9 mouse cellular contexts compared by ENCODE assay signal in the genomic region with DNA sequence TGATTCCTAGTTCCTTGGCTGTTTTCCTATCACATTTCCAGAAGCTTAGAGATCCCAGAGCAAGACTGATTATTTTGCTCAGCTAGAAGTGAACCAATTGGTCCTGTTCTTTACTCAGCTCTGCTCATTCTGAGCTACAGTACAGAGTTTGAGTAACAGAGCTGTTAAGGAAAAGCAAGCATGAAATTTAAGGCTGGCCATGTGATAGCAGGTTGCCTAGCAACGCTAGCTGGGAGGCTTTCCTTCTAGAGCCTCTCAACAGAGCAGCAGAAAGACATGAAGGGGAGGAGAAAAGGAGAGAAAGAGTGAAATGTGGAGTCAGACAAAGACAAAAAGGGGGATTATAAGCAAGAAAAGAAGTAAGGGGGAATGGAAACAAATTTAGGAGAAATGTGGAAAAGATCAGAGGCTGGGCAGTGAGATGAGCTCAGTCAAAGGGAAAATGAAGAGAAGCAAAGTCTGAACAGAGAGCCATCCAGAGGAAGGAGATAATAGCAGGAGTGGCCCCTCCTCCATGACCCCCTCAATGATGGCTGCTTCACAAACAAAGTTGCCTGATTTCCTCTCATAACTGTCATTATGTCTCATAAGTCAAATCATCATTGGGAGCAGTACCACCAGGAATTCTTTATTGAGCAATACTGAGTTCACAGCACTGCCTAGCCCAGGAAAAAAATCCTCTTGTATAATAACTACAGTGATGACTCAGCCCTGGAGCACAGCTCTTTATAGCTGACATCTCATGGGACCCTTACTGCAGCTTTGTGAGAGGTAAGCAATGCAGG. TPM values are rescaled to one million over a fixed set of nuclear protein-coding genes. Genes with fewer than 3 reads are reported as not detected.
DNase-seq lines count a peak whose midpoint lies in the region; ATAC-seq and TF ChIP-seq lines count a peak whose summit lies in the region.
"Had no signal": no experiment of that assay in that cellular context is flagged by ENCODE, and none has a peak within 500 bp of the region (broad histone marks: within the 10 kb centered on the region; RNA-seq: fewer than 3 reads in every experiment).

No protein-coding gene starts in this region.

- no peak overlapping the region for H3K4me3 ChIP-seq in cortical plate, adult 2 months (ENCODE audit: insufficient read depth, low read length)
- H3K4me3 ChIP-seq in forebrain, embryonic 12.5 days (replicated peaks) = no peak overlapping the region
- H3K4me3 ChIP-seq in intestine, embryonic 16.5 days (ENCODE audit: low read length) = no peak overlapping the region
- H3K4me3 ChIP-seq: limb, embryonic 13.5 days had no signal

- H3K9me3 ChIP-seq in forebrain, embryonic 12.5 days = no peaks in the 10 kb centered on the region
- H3K9me3 ChIP-seq in intestine, embryonic 16.5 days (ENCODE audit: control insufficient read depth, low read length) = no peaks in the 10 kb centered on the region
- H3K9me3 ChIP-seq: limb, embryonic 13.5 days had no signal

- no peaks in the 10 kb centered on the region for H3K4me1 ChIP-seq in cortical plate, adult 2 months (ENCODE audit: control insufficient read depth, insufficient read depth, low read length)
- 0 out of 2 replicates have a peak, but pooled peaks cover 5% of the 10 kb centered on the region for H3K4me1 ChIP-seq in forebrain, embryonic 12.5 days
- no peaks in the 10 kb centered on the region for H3K4me1 ChIP-seq in intestine, embryonic 16.5 days (ENCODE audit: control insufficient read depth, insufficient read depth, low read length)
- H3K4me1 ChIP-seq: limb, embryonic 13.5 days had no signal

- no peak for TF ChIP-seq CTCF in cortical plate, adult 2 months (IDR thresholded peaks at IDR 0.05; ENCODE audit: extremely low read depth, insufficient read depth, low read length)

- peak overlapping the region; percentile 53; the same call in 1 of the 2 replicates for H3K27ac ChIP-seq in cortical plate, adult 2 months (ENCODE audit: insufficient read depth, low read length)
- H3K27ac ChIP-seq in forebrain, embryonic 12.5 days = no peak overlapping the region
- H3K27ac ChIP-seq in intestine, embryonic 16.5 days (ENCODE audit: low read length) = no peak overlapping the region
- H3K27ac ChIP-seq: limb, embryonic 13.5 days had no signal

- no peak overlapping the region for H3K4me2 ChIP-seq in forebrain, embryonic 12.5 days
- H3K4me2 ChIP-seq in intestine, embryonic 16.5 days (ENCODE audit: low read depth, low read length) = no peak overlapping the region
- H3K4me2 ChIP-seq: limb, embryonic 13.5 days had no signal

- H3K9ac ChIP-seq in forebrain, embryonic 12.5 days = no peak overlapping the region
- H3K9ac ChIP-seq in intestine, embryonic 16.5 days (ENCODE audit: low read depth, low read length) = no peak overlapping the region
- H3K9ac ChIP-seq: limb, embryonic 13.5 days had no signal

- ATAC-seq in forebrain, embryonic 12.5 days (ENCODE audit: low FRiP score) = peak; percentile 70; the same call in 1 of the 2 replicates
- ATAC-seq in intestine, embryonic 16.5 days = no peak

- peak; percentile 12 for DNase-seq in left cerebral cortex, adult 11 months (ENCODE audit: low spot score)
- DNase-seq in retina, embryonic 14.5 days (ENCODE audit: low spot score) = peak; percentile 55
- no peak for DNase-seq in heart, adult 8-10 months (ENCODE audit: low spot score)
- no peak for DNase-seq in urinary bladder, postnatal 4 days (ENCODE audit: low spot score in 2 of 2)

- TF ChIP-seq POLR2A in cortical plate, adult 2 months (IDR thresholded peaks at IDR 0.05; ENCODE audit: extremely low read depth, insufficient read depth, low read length) = no peak

- H3K36me3 ChIP-seq in forebrain, embryonic 12.5 days (replicated peaks) = no peaks in the 10 kb centered on the region
- H3K36me3 ChIP-seq in intestine, embryonic 16.5 days (ENCODE audit: control insufficient read depth, insufficient read depth, low read length) = no peaks in the 10 kb centered on the region
- H3K36me3 ChIP-seq: limb, embryonic 13.5 days had no signal

- 30% methylated on average over 1 of the region's 1 CpGs for WGBS in forebrain, embryonic 12.5 days
- 22% methylated on average over 1 of the region's 1 CpGs for WGBS in intestine, embryonic 16.5 days

- no peaks in the 10 kb centered on the region for H3K27me3 ChIP-seq in forebrain, embryonic 12.5 days
- H3K27me3 ChIP-seq in intestine, embryonic 16.5 days (replicated peaks; ENCODE audit: control insufficient read depth, insufficient read depth, low read length) = no peaks in the 10 kb centered on the region

RNA-seq across cellular contexts. Expression of gene Gabrq, which starts 36.0 kb away (rescaled TPM):
- polyA plus RNA-seq in cortical plate, adult 2 months (2012; rRNA removed) = 0.26 and 0.29 TPM in 2 replicates
- polyA plus RNA-seq in forebrain, embryonic 12.5 days (2016; fragmentation: Nextera tagmentation; extraction: Ambion mirVana) = 2.0 and 2.7 TPM in 2 replicates
- under 1 TPM in 1 of 4 experiments, not detected in 3; 0.14 TPM for total RNA-seq in heart, adult 8-10 months (2022)
- polyA plus RNA-seq in intestine, embryonic 16.5 days (2015; fragmentation: Nextera tagmentation; extraction: Ambion mirVana) = 0.10 and 0.33 TPM in 2 replicates
- total RNA-seq: gastrocnemius, adult 8-10 months had no signal

Comparison
In these comparisons a context has a peak if more than half of its experiments do, and no peak if none do; other contexts are left out.
1. DNase-seq: peak in left cerebral cortex, adult 11 months (single experiment) and retina, embryonic 14.5 days (single experiment); none in heart, adult 8-10 months (single experiment) and urinary bladder, postnatal 4 days (0 of 2).